Mouse (Mus musculus) kidney, adult 2 months (tissue): ENCODE results near the gene Skor1.

Experiments
- CTCF ChIP-seq: fragments of 200-500 bp; conservative IDR thresholded peaks from 2 replicates; pipeline ENCODE4 v1.5.1; 2011; ENCODE audit warnings: low read depth, mild to moderate bottlenecking, control low read depth, low read length, moderate library complexity, mixed read lengths; ENCODE audit not compliant: insufficient read depth, insufficient read length
- POLR2A ChIP-seq: fragments of 200-500 bp; IDR thresholded peaks from one replicate; pipeline ENCODE4 v1.6.1; 2011; ENCODE audit warnings: low read depth, low read length, control low read depth

DNA sequence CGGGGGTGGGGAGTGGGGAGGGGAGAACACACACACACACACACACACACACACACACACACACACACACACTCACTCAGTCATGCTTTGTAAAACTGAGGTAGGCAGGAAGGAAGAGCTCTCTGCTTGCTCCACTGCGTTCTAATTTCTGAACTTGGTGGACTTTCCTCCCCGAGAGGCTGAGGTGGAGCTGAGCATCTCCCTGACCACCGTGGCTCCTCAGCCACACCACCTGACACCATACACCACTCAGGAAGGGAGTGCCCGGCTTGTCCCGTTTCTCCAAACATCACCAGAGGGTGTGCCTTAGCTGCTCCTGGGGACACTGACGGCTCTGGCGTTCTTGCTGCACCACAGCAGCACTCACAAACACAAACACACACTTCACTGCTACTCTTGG lies 29.5 kb upstream of the Skor1 start:
- no peak for TF ChIP-seq CTCF
- no peak for TF ChIP-seq POLR2A
